Mouse (Mus musculus) urinary bladder, postnatal 10 days (tissue): ENCODE measurements around the gene Adam1b.
"Not testable (repeated sequence)": the region's sequence is repeated elsewhere in the genome, so short reads cannot be mapped to it uniquely, and the experiment has no call there.

Source experiments
- DNase-seq: peaks from one replicate; pipeline ENCODE4 v3.0.0; 2022; ENCODE audit warnings: low spot score

Gene Adam1b

DNA sequence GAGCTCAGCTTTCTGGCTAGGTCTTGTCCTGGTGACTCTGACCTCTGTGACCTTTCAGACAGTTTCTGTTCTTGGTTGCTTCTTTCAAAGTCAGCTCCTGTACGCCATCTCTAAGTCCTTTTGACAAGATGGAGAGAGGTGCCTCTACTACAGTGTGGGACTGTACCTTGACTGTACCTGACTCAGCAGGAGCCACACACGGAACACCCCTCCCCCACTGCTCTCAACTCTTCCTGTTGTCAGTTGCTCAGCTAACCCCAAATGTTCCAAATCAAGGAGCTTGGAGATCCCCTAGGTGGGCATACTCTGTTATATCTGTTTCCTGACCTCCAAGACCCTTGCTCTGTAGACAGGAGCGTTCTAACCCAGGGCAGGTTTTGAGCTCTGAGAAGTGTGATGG is at the start of gene Adam1b:
Gene Adam1b (minus strand): TSS at position 205 of the 400 bp plus-strand sequence.
- no peak for DNase-seq

DNA sequence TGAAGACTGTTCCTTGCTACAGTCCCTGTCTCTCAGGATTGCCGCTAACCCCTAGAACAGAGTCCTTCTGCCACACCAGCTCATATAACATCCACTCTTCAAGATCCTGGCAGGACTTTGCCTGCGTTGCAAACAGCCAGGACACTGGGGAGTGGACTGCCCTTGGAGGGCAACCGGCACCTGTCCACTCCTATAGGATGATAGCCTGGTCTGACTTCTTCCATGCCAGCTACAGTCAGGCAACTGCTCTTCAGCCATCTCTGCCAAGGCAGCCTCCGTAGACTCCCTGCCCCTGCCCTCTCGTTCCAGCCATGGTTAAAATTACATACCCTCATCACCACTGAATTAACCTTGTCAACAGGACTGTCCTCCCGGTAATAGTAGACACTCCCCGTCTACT is 46.0 kb upstream of the Adam1b start:
- DNase-seq: no peak

DNA sequence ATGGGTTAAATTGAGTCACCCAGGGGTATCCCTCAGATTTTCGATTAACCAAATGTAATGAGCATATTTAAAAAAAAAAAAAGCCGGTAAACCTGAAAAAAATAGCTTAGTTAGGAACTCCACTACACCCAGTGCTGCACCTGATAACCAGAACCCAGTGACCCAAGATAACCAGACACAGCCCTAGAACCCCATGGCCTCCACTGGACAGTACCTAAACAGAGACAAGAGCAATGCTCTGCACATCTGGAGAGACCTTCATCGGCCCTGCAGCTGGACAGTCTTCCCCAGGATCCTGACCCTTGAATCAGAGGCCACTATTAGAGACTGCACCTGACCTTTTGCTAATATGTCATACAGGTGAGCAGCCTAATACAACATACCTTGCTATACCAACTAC is 43.8 kb upstream of the Adam1b start:
- DNase-seq: no peak

DNA sequence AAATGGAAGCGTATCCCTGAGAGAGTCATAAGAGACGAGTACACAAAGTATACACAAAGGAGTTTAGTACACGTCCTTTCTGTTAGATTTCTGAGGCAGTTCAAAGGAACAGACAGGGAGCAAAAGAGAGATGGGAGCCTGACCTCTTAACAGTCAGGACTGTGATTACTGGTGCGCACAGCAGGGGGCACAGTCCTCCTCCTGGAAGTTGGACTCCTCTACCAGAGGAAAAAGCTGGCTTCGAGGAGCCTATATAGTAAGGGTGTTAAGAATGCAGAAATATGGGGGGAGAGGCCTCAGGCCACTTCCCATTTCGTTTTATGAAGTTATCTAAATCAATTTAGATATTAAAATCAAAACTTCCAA is 43.3 kb upstream of the Adam1b start:
- no peak for DNase-seq

DNA sequence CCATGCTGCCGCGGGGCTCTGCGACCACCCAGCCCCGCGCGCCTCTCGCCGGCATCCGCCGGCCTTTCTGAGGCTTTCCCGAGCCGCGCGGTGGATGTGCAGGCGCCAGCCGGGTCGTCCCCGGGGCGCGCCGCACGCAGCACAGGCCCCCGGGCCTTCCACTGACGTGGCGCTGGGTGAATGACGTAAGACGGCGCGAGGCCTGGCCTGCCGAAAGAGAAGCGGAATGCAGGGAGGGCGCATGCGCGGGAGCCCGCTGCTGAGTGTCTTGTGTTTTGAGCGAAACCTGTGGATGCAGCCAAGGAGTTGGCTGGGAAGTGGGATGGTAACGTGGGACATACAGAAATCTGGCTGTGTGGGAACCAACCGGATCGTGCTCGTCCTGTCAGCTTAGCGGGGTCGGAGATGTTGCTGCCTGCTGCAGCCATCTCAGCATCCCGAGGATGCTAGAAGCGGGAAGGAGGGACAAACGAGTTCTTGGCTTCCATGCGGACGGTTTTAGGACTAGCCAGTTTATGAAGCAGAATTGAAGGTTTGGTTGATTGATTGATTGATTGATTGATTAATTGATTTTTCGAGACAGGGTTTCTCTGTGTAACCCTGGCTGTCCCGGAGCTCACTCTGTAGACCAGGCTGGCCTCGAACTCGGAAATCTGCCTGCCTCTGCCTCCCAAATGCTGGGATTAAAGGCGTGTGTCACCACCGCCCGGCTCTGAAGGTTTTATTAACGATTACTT is 42.7 kb upstream of the Adam1b start, which contains the start of gene Mapkapk5:
Gene Mapkapk5 (minus strand): TSS at position 113 of the 737 bp plus-strand sequence.
- peak; percentile 94 for DNase-seq

DNA sequence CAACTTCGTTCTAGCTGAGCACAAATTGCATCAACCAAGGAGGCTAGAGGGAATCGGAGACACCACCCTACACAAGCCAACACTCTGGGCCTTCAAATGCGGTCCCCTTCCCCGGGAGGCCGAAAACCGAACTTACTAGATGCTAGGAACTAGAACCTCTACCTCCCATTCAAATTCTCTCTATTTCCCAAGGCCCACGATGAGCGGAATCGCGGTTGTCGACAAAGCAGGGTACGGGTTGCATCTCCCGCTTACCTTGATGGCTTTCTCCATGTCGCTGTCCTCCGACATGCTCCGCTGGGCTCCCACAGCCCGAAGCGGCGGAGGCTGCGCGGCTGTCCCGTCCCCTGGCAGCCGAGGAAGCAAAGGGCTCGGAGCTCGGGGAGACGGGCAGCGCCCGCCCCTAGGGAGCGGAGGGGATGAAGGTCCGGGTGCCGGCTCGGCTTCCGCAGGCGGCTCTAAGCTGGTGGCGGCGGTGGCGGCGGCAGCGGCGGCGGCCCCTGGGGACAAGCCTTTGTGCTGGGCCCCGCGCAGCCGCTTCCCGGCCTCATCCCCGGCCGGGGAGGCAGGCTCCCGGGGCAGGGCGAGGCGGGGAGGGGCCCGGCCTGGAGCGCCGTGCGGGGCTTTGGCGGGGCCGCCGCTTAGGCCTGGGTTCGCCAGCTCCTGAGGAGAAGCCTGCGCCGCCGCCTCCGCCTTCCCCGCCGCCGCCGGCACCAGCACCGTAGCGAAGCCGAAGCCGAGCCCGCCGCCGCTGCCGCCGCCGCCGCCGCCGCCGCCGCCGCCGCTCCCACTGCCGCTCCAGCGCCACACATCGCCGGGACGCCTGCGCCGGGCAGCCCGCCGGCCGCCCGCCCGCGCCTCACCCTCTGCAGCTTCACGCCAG is 41.9 kb upstream of the Adam1b start, which contains the start of the genes Adam1a and Gm42878:
Gene Adam1a (minus strand): TSS at position 573 of the 883 bp plus-strand sequence.
Gene Gm42878 (minus strand): TSS at position 573 of the 883 bp plus-strand sequence.
- DNase-seq: no peak

DNA sequence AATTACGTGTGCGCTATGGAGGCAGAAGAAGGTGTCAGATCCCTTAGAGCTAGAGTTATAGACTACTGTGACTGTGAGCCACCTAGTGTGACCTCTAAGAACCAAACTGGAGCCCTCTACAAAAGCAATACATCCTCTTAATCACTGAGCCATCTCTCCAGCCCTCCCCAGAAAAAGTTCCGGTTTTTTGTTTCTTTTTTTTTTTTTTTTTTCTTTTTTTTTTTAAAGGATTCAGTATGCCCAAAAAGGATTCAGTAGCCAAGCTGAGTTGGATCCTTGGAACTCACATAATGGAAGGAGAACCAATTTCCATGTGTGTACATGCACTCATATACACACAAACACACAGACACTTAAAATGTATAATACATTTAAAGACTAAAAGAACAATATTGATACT is 40.1 kb upstream of the Adam1b start:
- DNase-seq: no peak

DNA sequence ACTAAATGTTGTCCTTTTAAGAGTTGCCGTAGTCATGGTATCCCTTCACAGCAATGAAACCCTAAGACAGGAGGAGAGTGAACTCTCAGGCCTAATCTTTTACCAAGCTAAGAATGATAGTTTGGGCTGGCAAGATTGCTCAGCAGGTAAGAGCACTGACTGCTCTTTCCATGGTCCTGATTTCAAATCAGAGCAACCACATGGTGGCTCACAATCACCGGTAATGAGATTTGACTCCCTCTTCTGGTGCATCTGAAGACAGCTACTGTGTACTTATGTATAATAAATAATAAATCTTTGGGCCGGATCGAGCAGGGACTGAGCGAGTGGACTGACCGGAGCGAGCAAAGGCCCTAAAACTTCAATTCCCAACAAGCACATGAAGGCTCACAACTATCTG is 38.0 kb upstream of the Adam1b start:
- DNase-seq: no peak

DNA sequence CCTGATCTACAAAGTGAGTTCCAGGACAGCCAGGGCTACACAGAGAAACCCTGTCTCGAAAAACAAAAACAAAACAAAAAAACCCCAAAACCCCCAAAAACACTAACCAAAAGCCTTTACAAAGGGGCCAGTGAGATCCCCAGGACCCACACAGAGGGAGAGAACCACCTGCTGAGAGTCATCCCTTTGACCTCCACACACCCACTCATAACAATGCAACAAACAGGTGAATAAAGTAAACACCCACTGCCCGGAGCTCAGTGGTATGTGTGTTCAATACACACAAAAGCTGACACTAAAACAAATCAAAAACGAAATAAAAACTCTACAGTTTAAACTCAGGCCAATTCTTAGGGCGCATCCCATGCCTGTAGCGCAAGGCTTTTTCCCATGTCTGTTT is 36.8 kb upstream of the Adam1b start:
- no peak for DNase-seq

DNA sequence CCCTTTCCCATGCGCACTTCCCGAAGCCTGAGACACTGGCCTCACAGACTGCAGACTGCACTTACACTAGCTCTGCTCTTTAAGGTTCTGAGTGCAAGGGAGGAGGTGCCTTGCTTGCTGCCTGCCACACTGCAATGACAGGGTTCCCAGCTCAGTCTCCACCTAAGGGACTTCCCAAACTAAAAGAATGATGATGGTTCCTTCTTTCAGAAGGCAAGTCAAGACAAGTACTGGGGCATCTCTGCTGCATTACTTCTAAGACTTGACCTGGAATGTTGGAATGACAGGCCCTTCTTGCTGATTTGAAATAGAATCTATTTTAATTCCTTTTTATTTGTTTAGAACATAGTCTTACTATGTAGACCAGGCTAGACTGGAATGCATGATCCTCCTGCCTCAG is 34.4 kb upstream of the Adam1b start:
- no peak for DNase-seq

DNA sequence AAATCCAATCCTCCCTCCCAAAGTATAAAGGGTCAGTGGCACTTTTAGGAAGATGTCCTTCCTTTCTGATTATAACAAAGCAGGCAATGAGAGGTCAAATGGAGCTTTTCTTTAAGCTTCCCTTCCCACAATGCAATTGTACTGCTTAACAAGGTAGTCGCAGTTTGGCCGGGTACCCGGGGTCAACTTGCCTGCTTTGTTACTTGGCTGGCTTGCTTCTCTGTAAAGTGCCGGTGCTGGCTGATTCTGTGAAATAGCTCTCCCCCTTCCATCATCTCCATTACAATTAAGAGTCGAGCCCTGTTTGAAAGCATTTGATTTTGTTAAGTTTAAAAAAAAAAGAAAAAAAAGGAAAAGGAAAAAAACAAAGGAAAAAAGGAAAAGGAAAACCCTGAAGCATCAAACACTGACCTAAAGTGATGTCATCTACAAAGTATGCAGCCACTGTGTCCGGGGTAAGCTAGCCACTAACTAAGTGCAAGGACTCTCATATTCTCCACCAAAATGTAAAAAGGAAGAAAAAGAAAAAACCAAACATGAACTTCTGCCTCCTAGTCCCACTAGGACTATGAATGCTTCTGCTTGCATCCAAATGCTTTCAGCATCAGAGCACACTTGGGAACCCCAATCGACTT is 33.8 kb upstream of the Adam1b start:
- no peak for DNase-seq

DNA sequence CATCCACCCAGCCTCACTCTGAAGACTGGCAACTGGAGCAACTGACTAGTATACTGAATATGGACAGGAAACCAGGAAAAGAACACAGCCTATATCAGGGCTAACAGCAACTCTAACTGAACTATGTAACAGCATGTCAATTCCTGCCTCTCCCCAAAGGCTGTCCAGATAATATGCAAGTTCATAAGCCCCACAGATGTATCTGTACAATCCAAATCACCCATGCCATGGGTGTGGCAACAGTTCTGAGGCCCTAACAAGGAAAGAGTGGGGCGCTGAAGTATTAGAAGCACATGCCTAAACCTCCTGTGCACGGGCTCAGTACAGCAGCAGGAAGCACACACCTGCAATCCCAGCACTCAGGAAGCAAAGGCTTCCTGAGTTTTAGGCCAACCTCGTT is 31.9 kb upstream of the Adam1b start:
- DNase-seq: no peak

DNA sequence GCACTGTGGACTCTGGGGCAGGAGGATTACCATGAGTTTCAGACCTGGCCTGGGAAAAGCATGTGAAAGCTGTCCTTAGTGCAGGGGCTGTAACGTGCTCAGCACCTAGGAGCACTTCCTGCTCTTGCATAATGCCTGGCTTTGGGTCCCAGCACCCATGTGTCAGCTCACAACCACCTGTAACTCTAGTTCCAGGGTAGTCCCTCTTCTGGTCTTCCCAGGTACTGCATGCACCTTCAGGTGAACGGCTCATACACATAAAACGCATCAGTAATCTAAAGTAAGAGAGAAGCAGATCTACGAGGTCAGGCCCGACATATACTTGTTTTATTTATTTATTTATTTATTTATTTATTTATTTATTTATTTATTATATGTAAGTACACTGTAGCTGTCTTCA is 31.3 kb upstream of the Adam1b start:
- no peak for DNase-seq

DNA sequence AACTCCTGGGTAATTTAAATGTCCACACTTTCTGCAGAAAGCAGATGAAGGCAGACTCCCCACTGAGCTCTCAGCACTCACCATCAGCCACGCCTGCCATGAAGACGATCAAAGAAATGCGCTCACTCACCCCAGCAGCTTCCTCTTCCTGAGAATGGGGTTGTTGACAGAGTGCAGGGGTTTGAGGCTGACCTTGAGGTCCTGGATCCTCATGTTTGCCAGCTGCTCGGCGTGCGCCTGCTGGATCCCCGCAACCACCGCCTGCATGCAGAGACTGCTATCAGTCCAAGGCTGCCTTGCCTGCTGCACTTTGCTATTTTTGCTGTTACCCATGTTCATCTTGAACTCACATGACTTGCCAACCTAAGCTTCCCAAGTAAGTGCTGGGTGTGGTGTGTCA is 23.7 kb upstream of the Adam1b start:
- DNase-seq: no peak

DNA sequence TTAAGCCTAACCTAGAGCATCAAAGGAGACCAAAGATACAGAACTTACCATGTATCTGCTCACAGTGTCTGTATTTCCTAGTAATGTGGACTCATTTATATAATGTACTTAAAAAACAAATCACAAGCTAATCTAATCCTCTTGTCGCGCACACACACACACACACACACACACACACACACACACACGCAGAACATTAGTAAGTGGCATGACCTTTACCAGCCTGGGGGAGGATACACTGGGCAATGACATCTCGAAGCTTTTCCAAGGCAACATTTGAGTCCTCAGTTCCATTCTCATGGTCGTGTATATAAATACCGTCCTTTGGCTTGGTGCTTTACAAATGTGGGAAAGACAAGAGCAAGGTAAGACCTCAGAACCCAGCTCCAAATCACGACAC is 23.3 kb upstream of the Adam1b start:
- no peak for DNase-seq

DNA sequence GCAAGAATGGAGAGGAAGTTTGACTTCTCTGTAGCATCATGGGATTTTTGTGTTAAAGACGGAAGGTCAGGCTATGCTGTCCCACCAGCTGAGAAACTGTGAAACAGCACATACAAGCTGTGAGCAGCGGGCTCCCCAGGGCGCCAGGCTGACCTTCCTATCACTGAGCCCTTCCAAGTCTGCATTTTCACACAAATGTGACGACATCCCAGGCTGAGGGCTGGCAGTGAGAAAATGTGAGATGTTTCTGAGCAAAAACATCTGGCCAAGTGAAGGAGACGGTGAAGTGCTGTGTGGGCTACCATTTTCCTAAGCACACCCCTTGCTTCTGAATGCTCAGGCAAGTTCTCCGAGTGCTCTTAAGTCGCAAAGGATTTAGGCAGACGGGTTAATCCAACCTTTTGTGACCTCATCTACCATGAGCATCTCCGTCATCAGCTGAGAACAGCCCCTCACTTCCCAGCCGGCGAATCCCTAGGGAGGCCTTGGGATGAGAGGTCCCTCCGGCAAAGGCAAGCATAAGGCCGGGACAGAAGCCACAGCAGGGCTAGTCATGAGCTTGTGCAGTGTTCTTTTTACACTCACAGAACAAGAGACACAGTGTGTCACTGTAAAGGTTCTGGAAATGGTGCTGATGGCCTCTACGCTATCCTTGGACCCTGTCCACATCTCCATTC is 22.7 kb upstream of the Adam1b start:
- DNase-seq: no peak

DNA sequence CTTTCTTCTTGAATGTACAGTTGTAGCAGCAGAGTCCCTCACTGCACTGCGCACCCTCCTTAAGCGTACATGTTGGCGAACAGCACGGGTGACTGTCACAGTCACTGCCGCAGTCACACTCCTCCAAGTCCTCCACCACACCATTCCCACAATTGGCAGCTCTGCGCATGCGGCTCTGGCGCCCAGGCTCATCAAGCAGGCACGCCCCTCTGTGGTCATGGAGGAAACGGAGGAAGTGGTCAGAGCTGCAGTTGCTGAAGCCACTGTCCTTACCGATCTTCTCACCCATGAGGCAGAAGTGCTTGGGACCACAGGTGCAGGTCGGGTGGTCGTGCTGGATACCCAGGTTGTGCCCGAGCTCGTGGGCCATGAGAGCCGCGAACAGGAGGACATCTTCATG is 16.5 kb upstream of the Adam1b start:
- DNase-seq: not testable (repeated sequence)

DNA sequence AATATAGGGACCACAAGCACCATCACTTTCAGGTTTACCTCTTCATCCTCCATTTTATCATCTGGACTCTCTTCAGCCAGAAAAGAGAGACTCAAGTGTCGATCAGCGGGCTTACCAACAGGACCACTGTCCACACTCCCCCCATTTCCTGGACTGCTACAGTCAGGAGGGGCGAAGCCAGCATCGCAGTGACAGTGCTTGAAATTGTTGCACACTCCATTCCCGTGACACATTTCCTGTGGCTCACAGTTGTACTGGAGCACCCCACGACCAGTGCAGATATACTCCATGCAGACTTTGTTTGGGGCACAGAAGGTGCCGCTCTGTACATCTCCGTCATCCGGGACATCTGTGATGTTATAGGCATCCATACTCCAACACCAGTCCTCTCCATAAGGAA is 15.7 kb upstream of the Adam1b start:
- DNase-seq: no peak

DNA sequence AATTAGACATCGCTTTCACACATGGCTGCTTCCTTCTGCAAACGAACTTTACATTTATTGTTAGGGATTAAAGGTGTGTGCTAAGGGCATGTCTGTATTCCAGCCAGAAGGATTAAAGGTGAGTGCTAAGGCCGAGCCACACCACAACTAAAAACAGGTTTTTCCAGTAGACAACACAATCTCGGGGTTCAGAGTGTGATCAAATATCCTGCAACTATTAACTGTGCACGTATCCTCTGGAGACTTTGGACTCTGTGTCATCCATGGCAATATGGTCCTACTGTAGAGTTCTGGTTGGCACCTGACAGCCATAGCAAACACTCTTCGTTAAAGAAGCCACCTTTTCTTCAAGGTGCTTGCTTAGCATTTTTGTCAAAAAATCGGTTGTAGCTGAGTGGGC is 6.8 kb upstream of the Adam1b start:
- DNase-seq: no peak

DNA sequence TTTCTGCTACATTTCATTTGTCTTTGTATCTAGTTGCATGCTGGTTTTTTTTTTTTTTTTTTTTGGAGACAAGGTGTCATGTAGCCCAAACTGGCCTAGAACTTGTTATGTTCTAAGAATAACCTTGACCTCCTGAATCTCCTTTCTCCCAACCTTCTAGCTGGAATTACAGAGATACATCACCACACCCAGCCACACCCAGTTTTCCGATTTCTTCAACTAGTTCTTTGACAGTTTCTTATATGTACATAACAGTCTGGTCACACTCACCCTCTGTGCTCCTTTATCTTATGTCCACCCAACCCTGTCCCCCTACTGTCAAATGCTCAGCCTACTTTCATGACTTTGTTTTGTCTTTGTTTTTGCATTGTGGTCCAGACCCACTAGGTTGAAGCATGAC is 3.6 kb upstream of the Adam1b start:
- DNase-seq: no peak

DNA sequence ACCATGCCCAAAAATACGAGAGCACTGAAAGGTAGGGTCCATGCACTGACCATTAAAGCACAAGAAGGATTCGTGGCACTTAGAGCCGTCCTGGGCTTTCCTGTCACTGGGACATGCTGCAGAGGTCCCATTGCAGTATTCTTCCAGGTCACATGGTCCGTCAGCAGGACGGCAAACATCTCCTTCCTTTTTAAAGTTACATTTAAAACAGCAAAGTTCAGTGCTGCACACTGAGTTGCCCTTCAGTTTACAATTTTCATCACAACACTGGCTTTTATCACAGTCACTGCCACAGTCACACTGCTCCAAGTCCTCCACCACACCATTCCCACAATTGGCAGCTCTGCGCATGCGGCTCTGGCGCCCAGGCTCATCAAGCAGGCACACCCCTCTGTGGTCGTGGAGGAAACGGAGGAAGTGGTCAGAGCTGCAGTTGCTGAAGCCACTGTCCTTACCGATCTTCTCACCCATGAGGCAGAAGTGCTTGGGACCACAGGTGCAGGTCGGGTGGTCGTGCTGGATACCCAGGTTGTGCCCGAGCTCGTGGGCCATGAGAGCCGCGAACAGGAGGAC is 1.7 kb downstream of the Adam1b start:
- DNase-seq: not testable (repeated sequence)

DNA sequence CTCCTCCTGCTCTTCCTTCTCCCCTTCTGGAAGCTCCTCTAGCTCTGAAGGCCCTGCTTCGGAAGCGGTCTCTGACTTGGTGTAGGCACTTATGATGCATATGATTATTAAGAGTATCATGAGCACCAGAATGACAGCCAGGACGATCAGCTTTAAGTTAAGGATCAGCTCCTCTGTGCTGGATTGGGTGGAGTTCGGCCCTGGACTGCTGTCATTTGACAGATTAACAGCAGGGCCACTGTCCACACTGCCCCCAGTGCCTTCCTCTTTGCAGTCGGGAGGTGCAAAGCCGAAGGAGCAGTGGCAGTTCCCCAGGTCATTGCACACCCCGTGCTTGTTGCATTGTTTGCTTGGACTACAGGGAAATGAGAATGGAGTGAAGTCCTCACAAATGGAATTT is 2.5 kb downstream of the Adam1b start:
- no peak for DNase-seq
